Mouse (Mus musculus) WW6 (cell line): ENCODE data around the gene Scgb2b26.
"Not testable (repeated sequence)": the region's sequence is repeated elsewhere in the genome, so short reads cannot be mapped to it uniquely, and the experiment has no call there.

ENCODE experiments used
- DNase-seq: peaks from one replicate; pipeline ENCODE4 v3.0.0-alpha.2; 2013; ENCODE audit warnings: low read depth, low spot score

Gene Scgb2b26

GRCm38 (mm10) chr7:33944940-33945339 is at the start of gene Scgb2b26:
TSS of gene Scgb2b26 (minus strand) at chr7:33945040.
- no peak for DNase-seq

GRCm38 (mm10) chr7:33982281-33982680 is 37.4 kb upstream of the Scgb2b26 start:
- not testable (repeated sequence) for DNase-seq

GRCm38 (mm10) chr7:33902982-33903381 is 41.9 kb downstream of the Scgb2b26 start:
- DNase-seq: no peak

- DNase-seq: no peak
Measured at GRCm38 (mm10) chr7:33900803-33901202, 44.0 kb downstream of the Scgb2b26 start.

- no peak for DNase-seq
Measured at GRCm38 (mm10) chr7:33900007-33900406, 44.8 kb downstream of the Scgb2b26 start.
